Mouse (Mus musculus) midbrain, embryonic 13.5 days (tissue): ENCODE measurements around the gene H2-K1. TPM values are rescaled to one million over a fixed set of nuclear protein-coding genes. Genes with fewer than 3 reads are reported as not detected.
"Not testable (repeated sequence)": the region's sequence is repeated elsewhere in the genome, so short reads cannot be mapped to it uniquely, and the experiment has no call there.

Experiments
- ATAC-seq: fragments of 200-750 bp; cut with Nextera tagmentation; 2 replicates; pipeline ENCODE4 v1.8.0; 2017; ENCODE audit warnings: mild to moderate bottlenecking, moderate TSS enrichment, moderate library complexity
- H3K27ac ChIP-seq: fragments of 300-500 bp; sonication (generic); 2 replicates; pipeline ENCODE4 v1.5.1; 2015; ENCODE audit warnings: inconsistent platforms, mild to moderate bottlenecking, moderate library complexity
- H3K27me3 ChIP-seq: fragments of 300-500 bp; sonication (generic); 2 replicates; pipeline ENCODE4 v1.6.1; 2015; ENCODE audit warnings: mild to moderate bottlenecking, inconsistent platforms
- H3K36me3 ChIP-seq: fragments of 300-500 bp; sonication (generic); 2 replicates; pipeline ENCODE4 v1.6.1; 2015; ENCODE audit warnings: mild to moderate bottlenecking, inconsistent platforms
- H3K4me1 ChIP-seq: fragments of 300-500 bp; sonication (generic); replicated peaks from 2 replicates; pipeline ENCODE4 v1.6.1; 2015; ENCODE audit warnings: inconsistent platforms
- H3K4me2 ChIP-seq: fragments of 300-500 bp; sonication (generic); replicated peaks from 2 replicates; pipeline ENCODE4 v1.6.1; 2015; ENCODE audit warnings: moderate library complexity, mild to moderate bottlenecking, inconsistent platforms
- H3K4me3 ChIP-seq: fragments of 300-500 bp; sonication (generic); replicated peaks from 2 replicates; pipeline ENCODE4 v1.5.1; 2015; ENCODE audit warnings: mild to moderate bottlenecking, inconsistent platforms
- H3K9ac ChIP-seq: fragments of 300-500 bp; sonication (generic); replicated peaks from 2 replicates; pipeline ENCODE4 v1.6.1; 2015; ENCODE audit warnings: mild to moderate bottlenecking, inconsistent platforms
- H3K9me3 ChIP-seq: fragments of 300-500 bp; sonication (generic); 2 replicates; pipeline ENCODE4 v1.6.1; 2016; ENCODE audit warnings: mild to moderate bottlenecking, inconsistent platforms
- WGBS: fragments of 180-500 bp; shearing (Covaris S2); methylation state at CpG from one replicate; pipeline ENCODE4 v1.1.7; 2015; 5-methylcytosine and 5-hydroxymethylcytosine counted together
- polyA plus RNA-seq: library from polyadenylated mRNA; unstranded; fragments of >200 nt; fragmentation: Nextera tagmentation; extraction: Ambion mirVana; gene quantifications from 2 replicates; pipeline ENCODE4 v1.2.1, GENCODE M21; 2015

Gene H2-K1
- polyA plus RNA-seq, 1 experiment from 2014 or later, result 16.0 TPM

DNA sequence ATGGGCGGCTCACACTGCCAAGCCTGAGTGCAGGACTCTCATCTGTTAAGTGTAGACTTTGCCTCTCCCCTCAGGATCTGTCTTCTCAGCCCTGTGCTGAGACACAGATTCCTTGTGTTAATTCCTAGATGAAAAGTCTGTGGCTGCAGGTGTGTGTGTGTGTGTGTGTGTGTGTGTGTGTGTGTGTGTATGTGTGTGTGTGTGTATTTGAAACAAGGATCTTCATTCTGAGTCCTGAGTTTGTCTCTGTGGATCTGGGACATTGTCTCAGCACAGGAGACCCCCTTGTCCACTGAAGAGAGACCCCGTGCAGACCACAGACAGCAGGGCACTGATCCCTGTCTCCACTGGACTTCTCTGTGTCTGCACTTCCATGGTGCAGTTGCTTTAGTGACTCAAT is 649 bp upstream of the H2-K1 start:
- H3K27ac ChIP-seq, ATAC-seq, H3K4me2 ChIP-seq, H3K36me3 ChIP-seq, H3K9me3 ChIP-seq, H3K9ac ChIP-seq: not testable (repeated sequence)
- H3K27me3 ChIP-seq, result peaks cover 39% of the 10 kb centered on the region
- 61% methylated on average over 2 of the region's 2 CpGs for WGBS
- H3K4me3 ChIP-seq, result peak overlapping the region; percentile 50
- H3K4me1 ChIP-seq, result peaks cover 12% of the 10 kb centered on the region

DNA sequence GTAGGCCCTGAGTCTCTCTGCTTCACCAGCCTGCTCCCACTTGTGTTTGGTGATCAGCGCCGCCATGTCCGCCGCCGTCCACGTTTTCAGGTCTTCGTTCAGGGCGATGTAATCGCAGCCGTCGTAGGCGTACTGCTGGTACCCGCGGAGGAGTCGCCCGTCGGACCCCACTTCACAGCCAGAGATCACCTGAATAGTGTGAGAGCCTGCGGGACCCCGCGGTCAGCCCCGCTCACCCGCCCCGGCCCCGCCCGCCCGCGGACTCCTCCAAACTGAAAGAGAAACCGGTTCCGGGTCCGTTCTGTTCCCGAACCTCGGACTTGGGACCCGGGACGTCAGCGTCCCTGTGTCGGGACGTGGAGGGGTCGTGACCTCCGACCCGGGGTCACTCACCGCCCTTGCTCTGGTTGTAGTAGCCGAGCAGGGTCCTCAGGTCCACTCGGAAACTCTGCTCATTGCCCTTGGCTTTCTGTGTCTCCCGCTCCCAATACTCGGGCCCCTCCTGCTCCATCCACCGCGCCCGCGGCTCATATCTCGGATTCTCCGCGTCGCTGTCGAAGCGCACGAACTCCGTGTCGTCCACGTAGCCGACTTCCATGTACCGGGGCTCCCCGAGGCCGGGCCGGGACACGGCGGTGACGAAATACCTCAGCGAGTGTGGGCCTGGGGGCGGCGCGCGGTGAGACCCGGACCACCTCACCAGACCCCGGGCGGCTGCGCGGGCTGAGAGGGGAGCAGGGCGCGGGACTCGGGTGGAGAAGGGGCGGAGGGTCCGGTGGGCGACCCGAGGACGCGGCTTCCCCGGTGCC is 602 bp downstream of the H2-K1 start:
- peak overlapping the region; percentile 85 for H3K4me2 ChIP-seq
- H3K4me1 ChIP-seq, result peaks cover 12% of the 10 kb centered on the region
- H3K9ac ChIP-seq, result peak overlapping the region; percentile 62
- ATAC-seq, result peak; percentile 56
- H3K9me3 ChIP-seq, result no peaks in the 10 kb centered on the region
- WGBS, result 2% methylated on average over 87 of the region's 87 CpGs
- H3K36me3 ChIP-seq, result no peaks in the 10 kb centered on the region
- H3K27me3 ChIP-seq, result peaks cover 39% of the 10 kb centered on the region
- H3K27ac ChIP-seq, result no peak overlapping the region
- H3K4me3 ChIP-seq, result peak overlapping the region; percentile 50

GRCm38 (mm10) chr17:33998697-33999096 is 1.4 kb downstream of the H2-K1 start:
- H3K9me3 ChIP-seq, H3K4me2 ChIP-seq, H3K4me3 ChIP-seq, ATAC-seq, H3K27ac ChIP-seq, H3K9ac ChIP-seq, H3K36me3 ChIP-seq: not testable (repeated sequence)
- WGBS, result 57% methylated on average over 5 of the region's 5 CpGs
- H3K4me1 ChIP-seq, result peaks cover 12% of the 10 kb centered on the region
- H3K27me3 ChIP-seq, result peaks cover 39% of the 10 kb centered on the region

DNA sequence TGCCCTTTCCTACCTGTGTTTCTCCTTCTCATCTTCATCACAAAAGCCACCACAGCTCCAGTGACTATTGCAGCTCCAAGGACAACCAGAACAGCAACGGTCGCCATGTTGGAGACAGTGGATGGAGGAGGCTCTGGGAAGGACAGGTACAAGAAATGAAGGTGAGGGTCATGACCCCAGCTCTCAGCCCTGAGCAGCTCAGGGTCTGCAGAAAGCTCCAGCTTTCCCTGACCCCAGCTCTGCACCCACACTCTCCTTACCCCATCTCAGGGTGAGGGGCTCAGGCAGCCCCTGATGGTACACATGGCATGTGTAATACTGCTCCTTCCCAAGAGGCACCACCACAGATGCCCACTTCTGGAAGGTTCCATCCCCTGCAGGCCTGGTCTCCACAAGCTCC is 3.1 kb downstream of the H2-K1 start:
- peaks cover 35% of the 10 kb centered on the region for H3K27me3 ChIP-seq

GRCm38 (mm10) chr17:33995651-33996050 is 4.5 kb downstream of the H2-K1 start:
- Histone ChIP-seq H3K27ac (no peak overlapping the region), H3K9me3 (no peaks in the 10 kb centered on the region), H3K4me2 (no peak overlapping the region), H3K36me3 (no peaks in the 10 kb centered on the region), H3K27me3 (peaks cover 22% of the 10 kb centered on the region), H3K4me3 (no peak overlapping the region), H3K4me1 (peaks cover 12% of the 10 kb centered on the region), H3K9ac (no peak overlapping the region)
- ATAC-seq, result no peak
- 78% methylated on average over 3 of the region's 3 CpGs for WGBS

More for the DNA sequence above, 3.1 kb downstream of the H2-K1 start:
- H3K9ac ChIP-seq, H3K4me3 ChIP-seq, ATAC-seq, H3K27ac ChIP-seq, H3K4me2 ChIP-seq, H3K36me3 ChIP-seq, H3K9me3 ChIP-seq: not testable (repeated sequence)
- 90% methylated on average over 2 of the region's 2 CpGs for WGBS
- peaks cover 12% of the 10 kb centered on the region for H3K4me1 ChIP-seq

DNA sequence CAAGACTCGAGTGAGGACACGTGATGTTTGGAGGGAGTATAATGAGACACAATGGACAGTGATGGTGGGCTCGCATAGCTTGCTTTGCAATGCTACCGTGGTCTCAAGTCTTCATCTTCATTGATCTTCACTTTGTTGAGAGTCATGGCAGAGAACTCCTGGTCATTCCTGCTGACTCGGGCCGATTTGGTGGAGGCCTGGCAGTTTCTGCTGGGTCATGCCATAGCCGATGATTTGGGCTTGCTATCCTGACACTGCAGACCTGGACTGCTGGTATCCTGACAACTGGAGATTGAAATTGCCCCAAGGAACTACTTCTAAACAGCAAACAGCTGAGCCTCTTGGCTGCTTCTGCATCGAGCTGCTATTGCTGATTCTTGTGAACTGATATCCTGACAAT is 5.2 kb downstream of the H2-K1 start:
- ATAC-seq, result no peak
- Histone ChIP-seq H3K4me2 (no peak overlapping the region), H3K4me1 (peaks cover 6% of the 10 kb centered on the region), H3K36me3 (no peaks in the 10 kb centered on the region), H3K27ac (no peak overlapping the region), H3K27me3 (peaks cover 15% of the 10 kb centered on the region), H3K4me3 (no peak overlapping the region), H3K9me3 (no peaks in the 10 kb centered on the region), H3K9ac (no peak overlapping the region)
- WGBS, result 92% methylated on average over 8 of the region's 8 CpGs

DNA sequence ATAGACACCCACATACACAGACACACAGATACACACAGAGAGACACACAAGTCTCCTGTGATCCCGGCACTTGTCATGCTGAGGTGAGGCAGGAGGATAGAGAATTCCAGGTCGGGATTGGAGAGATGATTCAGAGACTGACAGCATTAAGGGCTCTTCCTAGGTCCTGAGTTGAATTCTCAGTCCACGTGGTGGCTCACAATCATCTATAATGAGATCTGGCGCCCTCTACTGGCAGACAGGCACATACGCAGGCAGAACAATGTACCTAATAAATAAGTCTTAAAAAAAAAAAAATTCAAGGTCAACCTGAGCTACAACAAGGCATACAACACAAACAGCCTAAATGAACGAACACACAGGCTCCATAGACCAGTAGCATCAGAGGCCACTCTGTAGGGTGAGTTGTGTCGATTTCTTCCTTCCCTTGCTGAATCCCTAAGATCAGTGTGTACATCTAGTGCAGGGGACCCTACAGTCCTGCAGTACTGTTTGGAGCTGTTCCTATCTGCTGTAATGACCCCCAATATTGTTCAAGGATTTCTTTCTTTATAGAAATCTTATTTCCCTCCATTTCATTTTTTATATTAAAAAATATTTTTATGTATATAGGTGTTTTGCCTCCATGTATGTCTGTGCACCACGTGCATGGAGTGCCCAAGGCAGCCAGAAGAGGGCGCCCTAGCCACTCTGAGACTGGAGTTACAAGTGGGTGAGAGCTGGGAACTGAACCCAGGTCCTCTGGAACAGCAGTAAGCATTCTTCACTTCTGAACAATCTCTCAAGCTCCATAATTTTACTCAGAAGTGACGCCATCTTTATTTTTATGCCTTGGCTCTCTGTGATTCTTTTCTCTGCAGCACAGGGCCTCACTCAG is 8.1 kb downstream of the H2-K1 start:
- Histone ChIP-seq H3K27ac (no peak overlapping the region), H3K9ac (no peak overlapping the region), H3K27me3 (0 out of 2 replicates have a peak, but pooled peaks cover 3% of the 10 kb centered on the region), H3K9me3 (no peaks in the 10 kb centered on the region), H3K4me1 (no peaks in the 10 kb centered on the region), H3K4me2 (no peak overlapping the region), H3K36me3 (no peaks in the 10 kb centered on the region), H3K4me3 (no peak overlapping the region)
- WGBS, result 33% methylated on average over 10 of the region's 10 CpGs
- peak; percentile 55; the same call in 1 of the 2 replicates for ATAC-seq

DNA sequence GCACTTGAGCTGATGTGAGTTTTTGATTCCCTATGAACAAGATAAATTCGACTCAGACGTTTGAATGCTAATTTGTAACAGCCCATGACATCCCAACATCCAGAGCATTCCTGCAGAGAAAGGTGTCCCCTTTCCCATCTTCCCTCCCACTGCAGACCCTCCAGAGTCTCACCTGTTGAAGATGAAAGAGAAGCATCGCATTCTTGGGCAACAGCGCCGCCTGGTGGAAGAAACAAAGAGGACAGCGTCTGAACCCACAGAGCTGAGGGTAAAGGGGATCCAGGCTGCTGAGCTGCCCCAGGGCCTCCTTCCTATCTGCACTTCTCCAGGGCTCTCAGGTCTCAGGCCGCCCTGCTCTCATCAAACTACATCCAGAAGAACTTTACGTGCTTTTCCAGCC is 18.0 kb downstream of the H2-K1 start:
- H3K27me3 ChIP-seq, result peaks cover 36% of the 10 kb centered on the region
- H3K27ac ChIP-seq, result 0 out of 2 replicates have a peak overlapping the region, but pooled peaks have one; percentile 90
- H3K9me3 ChIP-seq, H3K36me3 ChIP-seq, ATAC-seq, H3K9ac ChIP-seq: not testable (repeated sequence)
- H3K4me3 ChIP-seq, result peak overlapping the region; percentile 49
- H3K4me2 ChIP-seq, result peak overlapping the region; percentile 59
- peaks cover 24% of the 10 kb centered on the region for H3K4me1 ChIP-seq
- 15% methylated on average over 8 of the region's 8 CpGs for WGBS

- H3K27me3 ChIP-seq, result peaks cover 42% of the 10 kb centered on the region
- peak overlapping the region; percentile 90 for H3K27ac ChIP-seq
- not testable (repeated sequence) for H3K9me3 ChIP-seq, H3K36me3 ChIP-seq
- H3K9ac ChIP-seq, result peak overlapping the region; percentile 63
- peak; percentile 97 for ATAC-seq
- H3K4me3 ChIP-seq, result peak overlapping the region; percentile 49
- H3K4me2 ChIP-seq, result peak overlapping the region; percentile 59
- H3K4me1 ChIP-seq, result peaks cover 24% of the 10 kb centered on the region
- WGBS, result under 1% methylated on average over 27 of the region's 27 CpGs
Measured at GRCm38 (mm10) chr17:33981192-33981909, 18.8 kb downstream of the H2-K1 start.

DNA sequence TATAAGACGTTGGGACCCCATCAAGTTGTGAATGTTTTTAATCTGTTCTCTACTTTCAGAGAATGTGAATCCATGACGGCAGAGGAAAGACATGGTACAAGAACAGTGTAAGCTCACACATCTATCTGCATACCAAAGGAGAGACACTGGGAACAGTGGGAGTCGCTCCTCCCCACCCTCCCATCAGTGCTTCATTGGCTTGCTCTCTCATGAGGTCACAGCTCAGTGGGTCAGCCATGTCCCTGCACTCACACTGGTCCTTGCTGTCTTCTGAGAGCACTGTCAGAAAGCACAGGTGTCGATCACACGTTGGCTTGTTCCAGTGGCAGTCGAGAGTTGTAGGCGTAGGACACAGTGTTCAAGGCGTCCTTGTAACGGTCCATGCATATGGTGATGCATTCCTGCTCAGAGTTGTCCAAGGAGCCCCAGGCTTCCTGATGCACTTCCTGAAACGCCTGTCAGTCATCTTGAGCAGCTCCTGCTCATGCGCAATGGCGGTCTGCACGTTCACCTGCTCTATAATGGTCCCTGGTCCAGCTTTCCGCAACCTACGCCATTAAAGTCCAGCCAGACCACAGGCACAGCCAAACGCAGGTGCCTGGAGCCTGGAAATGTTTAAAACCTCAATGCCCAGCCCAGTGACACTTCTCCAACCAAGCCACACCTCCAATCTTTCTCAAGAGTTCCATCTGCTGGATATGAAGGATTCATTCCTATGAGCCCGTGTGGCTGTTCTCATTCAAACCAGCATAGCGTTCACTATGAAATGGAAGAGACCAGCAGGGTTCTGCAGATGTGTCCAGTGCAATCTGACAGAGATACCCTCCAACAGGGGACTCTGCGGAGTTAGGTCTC is 19.7 kb downstream of the H2-K1 start:
- Histone ChIP-seq H3K4me2 (peak overlapping the region; percentile 59), H3K4me1 (peaks cover 24% of the 10 kb centered on the region), H3K4me3 (peak overlapping the region; percentile 49; the same call in 1 of the 2 replicates), H3K36me3 (no peaks in the 10 kb centered on the region), H3K27me3 (peaks cover 50% of the 10 kb centered on the region), H3K9me3 (no peaks in the 10 kb centered on the region), H3K9ac (no peak overlapping the region; the same call in 1 of the 2 replicates), H3K27ac (no peak overlapping the region)
- peak; percentile 9; the same call in 1 of the 2 replicates for ATAC-seq
- WGBS, result 79% methylated on average over 19 of the region's 19 CpGs

GRCm38 (mm10) chr17:33979512-33980050 is 20.6 kb downstream of the H2-K1 start:
- Histone ChIP-seq H3K4me2 (no peak overlapping the region), H3K4me1 (peaks cover 24% of the 10 kb centered on the region), H3K9ac (no peak overlapping the region), H3K4me3 (no peak overlapping the region), H3K27ac (no peak overlapping the region), H3K36me3 (no peaks in the 10 kb centered on the region), H3K9me3 (no peaks in the 10 kb centered on the region), H3K27me3 (peaks cover 51% of the 10 kb centered on the region)
- ATAC-seq, result no peak
- WGBS, result 77% methylated on average over 6 of the region's 6 CpGs
